Mouse (Mus musculus) heart, adult 11 months (tissue): Measurements from ENCODE around the gene Rflnb.
A peak's percentile ranks its signal among the peaks of the same experiment; 100 is the strongest.

Source experiments
- DNase-seq: peaks from one replicate; pipeline ENCODE4 v3.0.0; 2022

The Rflnb gene

GRCm38 (mm10) chr11:75990965-75991835, 36.4 kb downstream of the Rflnb start:
- no peak for DNase-seq

GRCm38 (mm10) chr11:75985948-75986347, 41.6 kb downstream of the Rflnb start:
- no peak for DNase-seq

GRCm38 (mm10) chr11:75984581-75984980, 43.0 kb downstream of the Rflnb start:
- DNase-seq = no peak

GRCm38 (mm10) chr11:75983194-75983593, 44.4 kb downstream of the Rflnb start:
- DNase-seq = no peak

- DNase-seq = no peak
Observed at GRCm38 (mm10) chr11:75980413-75980812, 47.2 kb downstream of the Rflnb start.

- DNase-seq = no peak
Observed at GRCm38 (mm10) chr11:75978051-75978450, 49.5 kb downstream of the Rflnb start.

- peak; percentile 94 for DNase-seq
Observed at GRCm38 (mm10) chr11:75976748-75977147, 50.8 kb downstream of the Rflnb start.

- DNase-seq = no peak
Observed at GRCm38 (mm10) chr11:75973988-75974387, 53.6 kb downstream of the Rflnb start.

GRCm38 (mm10) chr11:75972916-75973567, 54.5 kb downstream of the Rflnb start:
- DNase-seq = no peak

- no peak for DNase-seq
Observed at GRCm38 (mm10) chr11:75972188-75972587, 55.4 kb downstream of the Rflnb start.

GRCm38 (mm10) chr11:75970629-75971028, 57.0 kb downstream of the Rflnb start:
- DNase-seq = no peak
